Mouse (Mus musculus): ENCODE results near the gene Frmd5. TPM values are rescaled to one million over a fixed set of nuclear protein-coding genes. Genes with fewer than 3 reads are reported as not detected.

Gene Frmd5
- polyA plus RNA-seq, 1 experiment from 2014 or later: 5.4 TPM

DNA sequence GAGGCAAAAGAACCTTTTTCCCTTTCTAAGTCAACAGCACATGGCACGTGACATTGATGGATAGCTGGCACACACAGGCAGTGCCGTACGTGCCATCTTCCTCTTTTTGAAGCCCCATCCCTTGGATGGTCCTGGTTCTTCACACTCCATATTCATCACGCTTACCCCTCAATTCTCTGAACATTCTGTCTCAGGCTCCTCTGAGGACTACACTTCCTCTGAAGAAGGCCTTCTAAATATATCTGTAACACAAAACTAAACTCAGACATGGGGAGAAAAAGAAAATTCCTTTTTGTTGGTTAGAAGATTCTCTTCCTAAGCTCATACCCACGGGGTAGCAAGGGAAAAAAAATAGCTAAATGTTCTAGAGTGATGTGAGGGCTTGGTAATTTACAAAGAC is 131.0 kb downstream of the Frmd5 start:
- no peak for DNase-seq (ENCODE audit: low spot score)
- no peak overlapping the region for H3K27ac ChIP-seq (replicated peaks)
- no peaks in the 10 kb centered on the region for H3K36me3 ChIP-seq (replicated peaks)
- no peaks in the 10 kb centered on the region for H3K4me1 ChIP-seq
- no peaks in the 10 kb centered on the region for H3K9me3 ChIP-seq
- no peak overlapping the region for H3K4me3 ChIP-seq
- WGBS: 85% methylated on average over 5 of the region's 5 CpGs
- no peaks in the 10 kb centered on the region for H3K27me3 ChIP-seq (replicated peaks; ENCODE audit: low read depth, poor library complexity, severe bottlenecking)

GRCm38 (mm10) chr2:121675136-121675535 is 131.8 kb downstream of the Frmd5 start:
- 84% methylated on average over 3 of the region's 3 CpGs for WGBS
- Histone ChIP-seq H3K4me3 (no peak overlapping the region), H3K27ac (replicated peaks) (no peak overlapping the region), H3K36me3 (replicated peaks) (no peaks in the 10 kb centered on the region), H3K4me1 (no peaks in the 10 kb centered on the region), H3K9me3 (no peaks in the 10 kb centered on the region), H3K27me3 (replicated peaks; ENCODE audit: low read depth, poor library complexity, severe bottlenecking) (no peaks in the 10 kb centered on the region)
- no peak for DNase-seq (ENCODE audit: low spot score)

GRCm38 (mm10) chr2:121674211-121674610 is 132.7 kb downstream of the Frmd5 start:
- Histone ChIP-seq H3K4me1 (peaks cover 7% of the 10 kb centered on the region), H3K4me3 (no peak overlapping the region), H3K9me3 (no peaks in the 10 kb centered on the region), H3K27me3 (replicated peaks; ENCODE audit: low read depth, poor library complexity, severe bottlenecking) (no peaks in the 10 kb centered on the region), H3K36me3 (replicated peaks) (no peaks in the 10 kb centered on the region), H3K27ac (replicated peaks) (no peak overlapping the region)
- no peak for DNase-seq (ENCODE audit: low spot score)
- 70% methylated on average over 8 of the region's 8 CpGs for WGBS

GRCm38 (mm10) chr2:121669846-121670245 is 137.0 kb downstream of the Frmd5 start:
- no peaks in the 10 kb centered on the region for H3K27me3 ChIP-seq (replicated peaks; ENCODE audit: low read depth, poor library complexity, severe bottlenecking)
- H3K9me3 ChIP-seq: no peaks in the 10 kb centered on the region
- 81% methylated on average over 6 of the region's 6 CpGs for WGBS
- DNase-seq (ENCODE audit: low spot score): no peak
- H3K4me1 ChIP-seq: peaks cover 8% of the 10 kb centered on the region
- H3K36me3 ChIP-seq (replicated peaks): no peaks in the 10 kb centered on the region
- H3K27ac ChIP-seq (replicated peaks): no peak overlapping the region
- no peak overlapping the region for H3K4me3 ChIP-seq

- H3K27ac ChIP-seq (replicated peaks): no peak overlapping the region
- no peaks in the 10 kb centered on the region for H3K27me3 ChIP-seq (replicated peaks; ENCODE audit: low read depth, poor library complexity, severe bottlenecking)
- peaks cover 11% of the 10 kb centered on the region for H3K4me1 ChIP-seq
- no peaks in the 10 kb centered on the region for H3K9me3 ChIP-seq
- no peak overlapping the region for H3K4me3 ChIP-seq
- WGBS: 89% methylated on average over 4 of the region's 4 CpGs
- DNase-seq (ENCODE audit: low spot score): no peak
- H3K36me3 ChIP-seq (replicated peaks): no peaks in the 10 kb centered on the region
Observed at GRCm38 (mm10) chr2:121668256-121668655, 138.6 kb downstream of the Frmd5 start.

- H3K4me1 ChIP-seq: peaks cover 17% of the 10 kb centered on the region
- no peak overlapping the region for H3K27ac ChIP-seq (replicated peaks)
- H3K27me3 ChIP-seq (replicated peaks; ENCODE audit: low read depth, poor library complexity, severe bottlenecking): no peaks in the 10 kb centered on the region
- no peaks in the 10 kb centered on the region for H3K9me3 ChIP-seq
- 83% methylated on average over 4 of the region's 4 CpGs for WGBS
- DNase-seq (ENCODE audit: low spot score): no peak
- H3K36me3 ChIP-seq (replicated peaks): no peaks in the 10 kb centered on the region
- no peak overlapping the region for H3K4me3 ChIP-seq
Observed at GRCm38 (mm10) chr2:121661160-121661502, 145.8 kb downstream of the Frmd5 start.

DNA sequence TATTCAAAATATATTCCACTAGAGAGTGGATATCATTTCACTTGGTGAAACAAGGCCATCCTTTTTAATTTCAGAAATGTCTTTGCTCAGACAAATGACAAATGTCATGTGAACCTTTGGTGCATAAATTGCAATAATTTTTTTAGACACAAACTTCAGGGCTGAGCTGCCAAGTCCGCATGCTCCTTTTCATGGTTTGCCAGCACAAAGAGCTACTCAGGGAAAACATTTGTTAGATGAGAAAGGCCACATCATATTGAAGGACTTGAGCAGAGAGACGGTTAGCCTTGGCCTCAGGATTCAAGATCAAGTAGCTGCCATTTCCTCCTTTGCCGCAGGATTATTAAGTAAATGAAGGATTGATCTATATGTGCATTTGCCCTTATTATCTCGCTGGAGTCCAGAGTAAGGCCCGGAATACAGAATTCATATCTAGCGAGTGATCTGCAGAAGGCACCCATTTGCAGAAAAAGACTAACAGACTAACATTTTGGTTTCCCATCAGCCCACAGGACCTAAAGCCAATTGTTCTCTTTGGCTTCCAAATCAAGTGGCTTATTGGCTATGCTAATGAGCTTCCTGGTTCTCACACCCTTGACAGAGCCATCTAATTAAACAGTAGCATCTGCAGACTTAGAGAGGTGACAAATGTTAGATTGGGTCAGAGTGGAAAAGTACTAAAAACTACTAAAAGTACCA is 146.3 kb downstream of the Frmd5 start:
- no peaks in the 10 kb centered on the region for H3K9me3 ChIP-seq
- WGBS: 84% methylated on average over 6 of the region's 6 CpGs
- H3K36me3 ChIP-seq (replicated peaks): no peaks in the 10 kb centered on the region
- no peak overlapping the region for H3K4me3 ChIP-seq
- H3K27ac ChIP-seq (replicated peaks): no peak overlapping the region
- H3K27me3 ChIP-seq (replicated peaks; ENCODE audit: low read depth, poor library complexity, severe bottlenecking): no peaks in the 10 kb centered on the region
- no peak for DNase-seq (ENCODE audit: low spot score)
- peaks cover 17% of the 10 kb centered on the region for H3K4me1 ChIP-seq

DNA sequence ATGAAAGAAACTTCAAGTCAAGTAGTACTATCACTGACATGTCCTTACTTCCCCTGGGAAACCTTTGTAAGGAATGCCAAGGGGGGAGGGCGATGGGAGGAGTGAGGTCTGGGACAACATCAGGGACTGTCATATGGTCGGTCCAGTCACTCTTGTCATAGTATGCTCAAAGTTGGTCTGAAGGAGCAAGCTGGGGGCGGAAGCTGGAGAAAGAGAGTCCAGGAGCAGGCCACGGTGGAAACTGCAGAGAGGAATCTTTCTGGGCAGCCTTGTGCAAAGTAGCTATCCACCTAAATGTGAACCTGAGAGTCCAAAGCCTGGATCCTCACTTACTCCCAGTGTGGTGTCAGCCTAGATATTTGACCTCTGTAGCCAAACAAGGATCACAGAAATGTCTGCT is 147.5 kb downstream of the Frmd5 start:
- no peaks in the 10 kb centered on the region for H3K36me3 ChIP-seq (replicated peaks)
- H3K27me3 ChIP-seq (replicated peaks; ENCODE audit: low read depth, poor library complexity, severe bottlenecking): no peaks in the 10 kb centered on the region
- no peaks in the 10 kb centered on the region for H3K9me3 ChIP-seq
- no peak overlapping the region for H3K4me3 ChIP-seq
- 75% methylated on average over 4 of the region's 4 CpGs for WGBS
- no peak overlapping the region for H3K27ac ChIP-seq (replicated peaks)
- no peak for DNase-seq (ENCODE audit: low spot score)
- peaks cover 16% of the 10 kb centered on the region for H3K4me1 ChIP-seq

- H3K9me3 ChIP-seq: no peaks in the 10 kb centered on the region
- peaks cover 14% of the 10 kb centered on the region for H3K4me1 ChIP-seq
- H3K27ac ChIP-seq (replicated peaks): no peak overlapping the region
- 84% methylated on average over 5 of the region's 5 CpGs for WGBS
- H3K36me3 ChIP-seq (replicated peaks): no peaks in the 10 kb centered on the region
- no peaks in the 10 kb centered on the region for H3K27me3 ChIP-seq (replicated peaks; ENCODE audit: low read depth, poor library complexity, severe bottlenecking)
- no peak overlapping the region for H3K4me3 ChIP-seq
- DNase-seq (ENCODE audit: low spot score): no peak
Observed at GRCm38 (mm10) chr2:121658123-121658767, 148.6 kb downstream of the Frmd5 start.

DNA sequence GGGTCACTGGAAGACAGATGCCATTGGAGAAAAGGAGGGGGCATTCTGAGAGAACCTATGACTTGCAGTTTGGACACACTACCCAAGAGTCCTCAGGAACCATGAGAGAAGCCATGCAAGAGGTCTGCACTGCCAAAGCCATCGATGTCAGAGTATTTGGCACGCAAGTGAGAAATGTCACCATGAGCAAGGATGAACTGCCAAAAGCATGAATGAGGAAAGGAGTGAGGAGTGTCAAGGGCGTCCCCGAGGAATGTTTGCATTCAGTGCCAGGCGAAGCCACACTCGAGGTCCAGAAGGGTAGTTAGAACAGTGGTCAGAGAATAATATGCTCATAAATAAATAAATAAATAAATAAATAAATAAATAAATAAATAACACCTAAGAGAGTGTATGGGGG is 150.9 kb downstream of the Frmd5 start:
- H3K27me3 ChIP-seq (replicated peaks; ENCODE audit: low read depth, poor library complexity, severe bottlenecking): no peaks in the 10 kb centered on the region
- peaks cover 6% of the 10 kb centered on the region; the same call in 1 of the 2 replicates for H3K4me1 ChIP-seq
- DNase-seq (ENCODE audit: low spot score): no peak
- H3K36me3 ChIP-seq (replicated peaks): no peaks in the 10 kb centered on the region
- no peaks in the 10 kb centered on the region for H3K9me3 ChIP-seq
- WGBS: 92% methylated on average over 6 of the region's 6 CpGs
- H3K4me3 ChIP-seq: no peak overlapping the region
- no peak overlapping the region for H3K27ac ChIP-seq (replicated peaks)

DNA sequence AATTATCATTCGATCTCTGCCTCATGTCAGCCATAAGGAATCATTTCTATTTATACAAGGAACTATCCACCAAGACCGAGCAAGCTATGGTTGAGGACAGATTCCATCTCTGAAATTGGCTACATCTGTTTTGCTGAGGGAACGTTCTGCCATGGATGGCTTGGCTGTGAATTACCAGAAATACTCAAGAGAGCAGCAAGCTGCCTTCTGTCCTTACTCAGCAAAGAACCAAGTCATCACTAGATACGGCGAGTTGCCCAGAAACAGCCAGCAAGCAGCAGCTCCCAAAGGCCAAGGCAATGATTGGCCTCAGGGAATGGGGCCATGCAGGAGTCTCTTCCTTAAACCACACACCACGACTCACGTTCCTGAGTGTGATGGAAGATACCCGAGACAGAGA is 151.8 kb downstream of the Frmd5 start:
- no peak overlapping the region for H3K4me3 ChIP-seq
- peaks cover 6% of the 10 kb centered on the region; the same call in 1 of the 2 replicates for H3K4me1 ChIP-seq
- H3K36me3 ChIP-seq (replicated peaks): no peaks in the 10 kb centered on the region
- H3K27me3 ChIP-seq (replicated peaks; ENCODE audit: low read depth, poor library complexity, severe bottlenecking): no peaks in the 10 kb centered on the region
- no peaks in the 10 kb centered on the region for H3K9me3 ChIP-seq
- WGBS: 79% methylated on average over 8 of the region's 8 CpGs
- H3K27ac ChIP-seq (replicated peaks): no peak overlapping the region
- DNase-seq (ENCODE audit: low spot score): no peak

GRCm38 (mm10) chr2:121646528-121646927 is 160.4 kb downstream of the Frmd5 start:
- peaks cover 17% of the 10 kb centered on the region for H3K4me1 ChIP-seq
- no peaks in the 10 kb centered on the region for H3K27me3 ChIP-seq (replicated peaks; ENCODE audit: low read depth, poor library complexity, severe bottlenecking)
- DNase-seq (ENCODE audit: low spot score): no peak
- no peaks in the 10 kb centered on the region for H3K9me3 ChIP-seq
- no peak overlapping the region for H3K4me3 ChIP-seq
- no peak overlapping the region for H3K27ac ChIP-seq (replicated peaks)
- WGBS: 60% methylated on average over 4 of the region's 4 CpGs
- H3K36me3 ChIP-seq (replicated peaks): no peaks in the 10 kb centered on the region

GRCm38 (mm10) chr2:121642934-121643333 is 164.0 kb downstream of the Frmd5 start:
- Histone ChIP-seq H3K27ac (replicated peaks) (no peak overlapping the region), H3K4me1 (peaks cover 17% of the 10 kb centered on the region), H3K27me3 (replicated peaks; ENCODE audit: low read depth, poor library complexity, severe bottlenecking) (no peaks in the 10 kb centered on the region), H3K9me3 (no peaks in the 10 kb centered on the region), H3K4me3 (no peak overlapping the region), H3K36me3 (replicated peaks) (no peaks in the 10 kb centered on the region)
- no peak for DNase-seq (ENCODE audit: low spot score)
- WGBS: 30% methylated on average over 6 of the region's 6 CpGs

Measured in embryonic facial prominence, embryonic 10.5 days (tissue).